Mouse (Mus musculus): ENCODE measurements around the gene Acta1.

Acta1 gene

DNA sequence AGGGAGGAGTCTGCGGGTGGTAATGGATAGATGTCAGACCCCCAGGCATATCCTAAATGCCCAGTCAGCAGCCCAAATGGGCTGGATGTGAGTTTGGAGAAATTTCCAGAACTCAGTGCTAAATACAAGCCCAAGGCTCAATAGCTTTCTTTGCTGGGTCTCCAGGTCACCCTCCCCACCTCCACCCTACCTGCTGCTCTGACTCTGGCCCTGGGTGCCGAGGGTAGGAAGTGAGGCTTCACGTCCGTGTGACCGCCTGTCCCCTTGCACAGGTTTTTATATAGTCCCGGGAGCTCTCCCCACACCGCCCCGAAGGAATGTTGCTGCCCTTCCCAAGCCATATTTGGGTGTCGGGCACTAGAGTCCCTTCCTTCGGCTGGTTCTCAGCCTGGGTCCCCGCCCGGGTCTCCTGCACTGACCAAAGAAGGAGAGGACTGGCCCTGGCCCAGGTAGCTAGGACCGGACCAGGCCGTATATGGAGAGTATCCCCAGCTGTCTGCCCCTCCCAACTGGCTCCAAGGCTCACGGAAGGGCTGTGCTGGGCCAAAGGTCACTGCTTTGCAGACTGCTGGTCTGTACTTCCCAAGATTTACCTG lies at the start of gene Acta1:
Gene Acta1 (minus strand): TSS at position 250 of the 596 bp plus-strand sequence.
- in situ Hi-C loops (cut with MboI, MseI), result no loop called here

DNA sequence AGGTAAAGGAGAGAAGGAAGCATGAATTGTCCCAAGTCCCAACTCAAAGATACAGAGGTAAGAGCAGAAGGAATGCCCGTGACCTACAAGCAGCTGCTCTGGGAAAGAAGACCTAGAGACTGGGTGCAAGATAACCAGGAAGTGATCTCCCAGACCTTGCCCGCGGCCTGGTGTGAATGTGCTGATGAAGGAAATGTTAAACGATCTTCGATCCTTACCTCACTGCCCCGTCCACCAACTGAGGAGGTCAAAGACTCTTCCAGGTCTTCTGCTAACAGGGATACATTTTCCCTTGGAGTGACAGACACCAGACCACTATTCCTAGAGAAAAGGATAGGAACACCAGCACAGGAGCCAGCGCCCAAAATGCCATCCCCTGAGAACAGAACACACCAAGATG lies 34.5 kb upstream of the Acta1 start:
- in situ Hi-C loops (cut with MboI, MseI), result no loop called here

DNA sequence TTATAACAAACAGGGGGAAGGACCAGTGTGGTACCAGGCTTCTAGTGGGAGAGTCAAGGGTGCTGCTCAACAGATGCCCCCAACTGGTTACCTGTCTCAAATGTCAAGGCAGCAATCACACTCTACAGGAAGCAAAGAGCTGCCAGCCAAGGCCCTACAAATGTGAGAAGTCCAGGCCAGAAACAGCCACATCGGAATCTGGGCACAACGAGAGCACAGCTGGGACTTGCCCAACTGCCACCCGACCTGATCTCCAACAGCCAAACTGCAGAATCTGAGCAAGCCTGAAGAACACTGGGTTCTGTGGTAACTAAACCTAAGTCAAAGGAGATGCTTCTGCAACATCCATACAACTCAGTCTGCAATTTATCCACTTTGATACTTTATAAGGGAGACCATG lies 31.1 kb upstream of the Acta1 start:
- in situ Hi-C loops (cut with MboI, MseI), result no loop called here

- in situ Hi-C loops (cut with MboI, MseI), result no loop called here
These were observed 30.2 kb upstream of the Acta1 start for GRCm38 (mm10) chr8:123924719-123925118.

DNA sequence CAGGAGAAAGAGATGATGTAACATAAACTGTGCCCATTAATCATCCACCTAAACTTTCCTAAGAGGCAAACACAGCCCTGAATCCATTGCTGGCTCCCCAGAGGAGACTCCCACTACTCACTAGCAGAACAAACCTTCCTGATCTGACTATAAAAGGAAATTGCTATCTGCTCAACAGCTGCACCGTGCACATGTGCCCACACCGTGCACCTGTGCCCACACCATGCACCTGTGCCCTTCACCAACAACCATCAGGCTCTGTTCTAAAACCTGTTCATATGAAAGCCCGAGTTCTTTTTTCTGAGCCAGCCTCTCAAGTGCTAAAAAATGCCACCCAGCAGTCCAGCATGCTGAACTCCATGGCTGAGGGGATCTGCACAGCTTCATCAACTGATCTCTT lies 20.1 kb upstream of the Acta1 start:
- in situ Hi-C loops (cut with MboI, MseI), result loop anchor here in 1 of 2 experiments (10.0 kb wide), 1 partner anchor 1290 kb away; the partner anchor contains the start of gene Pabpn1l

- in situ Hi-C loops (cut with MboI, MseI), result loop anchor here in 1 of 2 experiments (10.0 kb wide), 1 partner anchor 1287 kb away; the partner anchor contains the start of gene Pabpn1l
These were observed 17.7 kb upstream of the Acta1 start for GRCm38 (mm10) chr8:123912265-123912664.

- in situ Hi-C loops (cut with MboI, MseI), result no loop called here
These were observed 13.1 kb upstream of the Acta1 start for GRCm38 (mm10) chr8:123907604-123908003.

GRCm38 (mm10) chr8:123902653-123903052 lies 8.1 kb upstream of the Acta1 start:
- in situ Hi-C loops (cut with MboI, MseI), result no loop called here

GRCm38 (mm10) chr8:123899366-123899765 lies 4.8 kb upstream of the Acta1 start:
- in situ Hi-C loops (cut with MboI, MseI), result no loop called here

DNA sequence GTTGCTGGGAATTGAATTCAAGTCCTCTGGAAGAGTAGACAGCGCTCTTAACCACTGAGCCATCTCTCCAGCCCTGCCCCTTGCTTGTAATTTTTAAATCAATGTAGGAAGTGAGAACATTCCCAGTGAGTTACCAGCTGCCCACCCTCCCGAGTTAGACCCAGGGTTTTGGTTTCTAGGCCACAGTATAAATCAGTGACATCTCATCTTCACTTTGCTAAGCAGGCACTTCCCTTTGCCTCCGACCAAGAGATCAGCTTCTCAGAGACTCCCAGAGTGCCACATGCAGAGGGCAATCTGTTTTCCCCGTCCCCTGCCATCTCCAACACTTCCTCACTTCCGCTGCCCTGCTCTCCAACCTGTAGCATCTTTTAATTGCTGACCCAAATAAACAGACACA lies 4.0 kb upstream of the Acta1 start:
- in situ Hi-C loops (cut with MboI, MseI), result no loop called here

GRCm38 (mm10) chr8:123896774-123897173 lies 2.2 kb upstream of the Acta1 start:
- in situ Hi-C loops (cut with MboI, MseI), result no loop called here

DNA sequence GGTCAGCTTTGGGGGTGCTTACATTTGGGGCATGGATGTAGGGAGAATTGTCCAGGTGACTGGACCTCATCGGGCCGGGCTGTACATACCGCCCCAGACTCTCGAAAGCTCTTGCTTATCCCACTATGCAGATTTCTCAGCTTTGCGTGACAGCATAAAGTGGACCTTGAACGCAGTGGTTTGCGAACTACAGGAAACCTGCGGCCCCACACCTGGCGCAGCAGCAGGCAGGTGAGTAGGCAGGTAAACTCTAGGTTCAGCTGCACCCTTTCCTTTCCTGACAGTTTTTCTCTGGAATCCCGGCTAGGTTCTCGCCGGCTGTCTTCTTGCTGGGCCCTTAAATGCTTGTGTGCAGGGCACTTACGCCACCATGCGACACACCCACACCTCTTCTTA lies 1.8 kb upstream of the Acta1 start:
- in situ Hi-C loops (cut with MboI, MseI), result no loop called here

DNA sequence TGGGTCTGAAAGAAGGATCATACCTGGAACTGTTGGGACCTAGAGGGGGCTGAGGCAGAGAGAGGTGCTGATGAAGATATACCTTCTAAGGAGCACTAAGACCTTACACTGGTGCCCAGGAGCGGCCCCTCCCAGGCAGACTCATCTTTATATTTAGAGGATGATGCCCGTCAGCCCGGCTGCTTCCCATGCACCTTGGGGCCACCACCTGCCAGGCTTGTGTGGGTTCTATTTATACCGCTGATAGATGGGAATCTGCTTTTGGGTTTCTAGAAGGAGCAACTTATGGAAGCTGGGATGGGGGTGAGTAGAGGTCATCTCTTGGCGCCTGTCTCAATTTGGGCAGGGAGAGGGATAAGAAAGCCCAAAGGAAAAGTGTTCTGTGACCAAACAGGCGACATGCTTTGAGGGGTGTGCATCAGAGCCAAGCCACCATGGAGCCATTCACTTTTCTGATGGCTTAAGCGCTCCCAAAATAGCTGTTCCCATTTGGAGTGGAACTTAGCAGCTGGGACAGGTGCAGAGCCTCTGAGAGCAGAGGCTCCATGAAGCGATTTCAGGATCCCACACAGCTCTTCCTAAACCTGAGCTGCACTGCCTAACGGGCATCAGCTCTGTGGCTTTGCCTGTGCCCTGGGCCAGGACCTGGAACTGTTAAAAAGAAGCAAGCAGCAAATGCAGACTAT lies 1.3 kb upstream of the Acta1 start:
- in situ Hi-C loops (cut with MboI, MseI), result no loop called here

DNA sequence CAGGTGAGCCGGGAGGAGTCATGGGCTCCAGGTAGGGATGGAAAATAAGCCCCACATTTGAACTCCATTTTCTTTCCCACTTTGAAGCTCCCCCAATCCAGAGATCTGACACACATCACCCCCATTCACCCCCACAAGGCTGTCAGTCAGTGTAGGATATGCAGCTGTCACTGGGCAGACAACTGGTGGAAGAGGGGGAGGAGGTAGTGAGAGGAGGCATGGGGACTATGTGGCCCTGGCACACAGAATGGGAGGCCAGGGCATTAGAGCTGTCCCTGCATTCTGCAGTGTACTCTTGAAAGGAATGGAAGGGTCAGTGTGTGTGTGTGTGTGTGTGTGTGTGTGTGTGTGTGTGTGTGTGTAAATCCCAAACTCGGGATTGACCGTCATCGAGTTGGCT lies 679 bp upstream of the Acta1 start:
- in situ Hi-C loops (cut with MboI, MseI), result no loop called here

DNA sequence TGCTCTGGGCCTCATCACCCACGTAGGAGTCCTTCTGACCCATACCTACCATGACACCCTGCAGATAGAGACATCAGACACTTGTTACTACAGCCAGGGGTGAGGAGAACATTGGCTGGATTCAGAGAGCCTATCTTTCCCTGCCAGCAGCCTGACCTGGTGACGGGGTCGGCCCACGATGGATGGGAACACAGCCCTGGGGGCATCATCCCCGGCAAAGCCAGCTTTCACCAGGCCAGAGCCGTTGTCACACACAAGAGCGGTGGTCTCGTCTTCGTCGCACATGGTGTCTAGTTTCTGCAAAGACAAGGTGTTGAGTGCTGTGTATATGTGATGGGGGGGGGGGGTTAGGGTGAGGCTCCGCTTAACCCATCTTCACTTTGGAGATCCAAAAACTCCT lies 1.1 kb downstream of the Acta1 start:
- in situ Hi-C loops (cut with MboI, MseI), result no loop called here

GRCm38 (mm10) chr8:123892586-123893155 lies 1.9 kb downstream of the Acta1 start:
- in situ Hi-C loops (cut with MboI, MseI), result no loop called here

DNA sequence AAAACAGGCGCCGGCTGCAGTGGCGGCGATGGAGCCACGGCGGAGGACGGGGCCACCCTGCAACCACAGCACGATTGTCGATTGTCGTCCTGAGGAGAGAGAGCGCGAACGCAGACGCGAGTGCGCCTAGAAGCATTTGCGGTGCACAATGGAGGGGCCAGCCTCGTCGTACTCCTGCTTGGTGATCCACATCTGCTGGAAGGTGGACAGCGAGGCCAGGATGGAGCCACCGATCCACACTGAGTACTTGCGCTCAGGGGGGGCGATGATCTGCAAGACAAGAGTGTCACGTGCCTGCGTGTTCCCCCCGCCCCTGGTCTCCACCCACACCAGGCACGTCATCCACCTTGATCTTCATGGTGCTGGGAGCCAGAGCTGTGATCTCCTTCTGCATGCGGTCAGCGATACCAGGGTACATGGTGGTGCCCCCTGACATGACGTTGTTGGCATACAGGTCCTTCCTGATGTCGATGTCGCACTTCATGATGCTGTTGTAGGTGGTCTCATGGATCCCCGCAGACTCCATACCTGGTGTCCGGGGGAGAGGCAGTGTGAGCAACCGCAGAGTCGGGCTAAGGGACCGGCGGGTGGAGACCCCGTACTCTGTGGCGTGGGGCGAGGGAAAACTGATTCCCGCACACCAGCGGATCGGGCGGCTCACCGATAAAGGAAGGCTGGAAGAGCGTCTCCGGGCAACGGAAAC lies 2.5 kb downstream of the Acta1 start:
- in situ Hi-C loops (cut with MboI, MseI), result no loop called here

- in situ Hi-C loops (cut with MboI, MseI), result no loop called here
These were observed 3.3 kb downstream of the Acta1 start for GRCm38 (mm10) chr8:123891271-123891670.

- in situ Hi-C loops (cut with MboI, MseI), result no loop called here
These were observed 4.8 kb downstream of the Acta1 start for GRCm38 (mm10) chr8:123889797-123890196.

DNA sequence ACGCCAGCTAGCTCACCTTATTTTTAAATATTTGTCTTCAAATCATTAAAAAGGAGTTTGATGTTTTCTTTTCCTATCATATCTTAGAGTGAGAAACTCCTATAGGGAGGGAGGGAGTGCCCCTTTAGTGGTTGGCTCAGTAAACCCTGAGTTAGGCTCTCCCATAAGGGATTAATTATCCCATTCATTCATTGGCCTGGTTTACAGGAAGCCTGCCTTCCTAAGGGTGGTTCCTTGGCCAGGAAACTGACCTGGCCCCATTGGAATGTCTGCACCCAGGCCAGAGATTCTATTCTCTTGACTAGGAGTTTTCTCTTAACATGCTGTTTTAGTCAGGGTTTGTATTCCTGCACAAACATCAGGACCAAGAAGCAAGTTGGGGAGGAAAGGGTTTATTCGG lies 6.6 kb downstream of the Acta1 start:
- in situ Hi-C loops (cut with MboI, MseI), result no loop called here

DNA sequence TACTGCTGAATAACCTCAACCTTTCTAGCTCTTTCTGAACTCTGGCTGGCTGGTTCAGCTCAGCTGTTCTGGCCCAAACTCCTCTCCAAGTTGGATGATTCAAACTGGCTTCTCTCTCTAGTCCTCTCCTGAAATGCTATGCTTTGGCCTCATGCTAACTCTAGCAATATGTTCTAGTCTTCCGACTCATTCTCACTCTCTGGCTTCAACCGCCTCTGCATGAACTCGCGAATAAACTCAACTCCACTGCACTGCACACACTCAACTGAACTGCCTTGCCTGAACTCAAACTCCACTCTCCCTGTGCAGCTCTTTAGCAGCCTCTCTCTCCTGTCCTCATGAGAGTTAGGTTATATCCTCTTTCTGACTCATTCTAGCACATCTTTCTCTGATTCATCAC lies 7.4 kb downstream of the Acta1 start:
- in situ Hi-C loops (cut with MboI, MseI), result no loop called here

Measured in T-helper 17 cell (primary cell).